In the genomic region with DNA sequence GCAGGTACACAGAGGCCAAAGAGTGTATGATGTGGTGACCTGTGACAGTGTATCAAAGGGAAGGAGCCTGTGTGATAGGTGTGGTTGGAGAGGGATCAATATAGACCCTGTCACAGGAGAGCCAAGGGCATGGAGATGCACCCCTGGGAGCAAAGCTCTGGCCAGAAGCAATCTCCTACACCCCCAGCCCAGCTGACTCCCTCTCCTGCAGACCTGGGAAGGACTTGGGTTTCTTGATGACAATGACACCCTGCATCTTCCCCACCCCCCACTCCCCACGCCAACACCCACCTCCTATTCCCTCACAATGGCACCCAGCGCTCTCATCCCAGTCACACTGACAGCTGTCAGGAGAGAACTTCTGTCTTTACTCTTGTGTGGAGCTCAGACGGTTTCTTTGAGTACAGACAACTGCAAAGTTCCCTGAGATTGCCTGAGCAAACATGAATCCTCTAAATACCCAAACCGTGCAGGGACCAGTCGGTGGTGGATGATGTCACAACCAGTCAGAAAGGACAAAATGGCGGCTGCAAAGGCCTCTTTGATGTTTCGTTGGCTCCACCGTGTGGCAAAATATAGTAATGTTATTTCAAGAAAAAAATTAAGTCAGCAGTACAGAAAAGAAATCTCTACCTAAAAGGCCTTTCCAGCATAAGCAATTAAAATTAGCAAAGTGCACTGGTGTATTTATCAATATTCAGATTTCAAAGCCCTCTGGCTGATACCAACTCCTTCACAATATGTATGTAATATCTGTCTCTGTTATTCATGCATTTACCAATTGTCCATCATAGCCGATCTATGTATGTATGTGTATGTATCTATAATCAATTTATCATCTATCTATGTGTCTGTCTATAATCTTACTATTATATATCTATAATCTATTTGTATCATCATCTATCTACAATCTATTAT, we compare ENCODE assay signal across 8 mouse cellular contexts. TPM values are rescaled to one million over a fixed set of nuclear protein-coding genes. Genes with fewer than 3 reads are reported as not detected.
A peak's percentile ranks its signal among the peaks of the same experiment; 100 is the strongest.
DNase-seq lines count a peak whose midpoint lies in the region; ATAC-seq lines count a peak whose summit lies in the region.

No protein-coding gene starts in this region.

- ATAC-seq in granulocyte monocyte progenitor cell, adult 5-6 weeks (replicated peaks; ENCODE audit: poor library complexity, severe bottlenecking): peak; percentile 73
- ATAC-seq in intestine, embryonic 16.5 days: peak; percentile 68
- peak; percentile 92 for ATAC-seq in megakaryocyte-erythroid progenitor cell, adult 5-6 weeks (replicated peaks; ENCODE audit: low FRiP score, low TSS enrichment, poor library complexity, severe bottlenecking)

- H3K27me3 ChIP-seq in intestine, embryonic 16.5 days (replicated peaks; ENCODE audit: control insufficient read depth, insufficient read depth, low read length): no peaks in the 10 kb centered on the region

- peak overlapping the region; percentile 68 for H3K9ac ChIP-seq in intestine, embryonic 16.5 days (ENCODE audit: low read depth, low read length)

- DNase-seq in urinary bladder, postnatal 14 days (ENCODE audit: low spot score): peak; percentile 72
- no peak for DNase-seq in urinary bladder, adult 18-20 months (ENCODE audit: low spot score in 2 of 2)
- peak; percentile 81 for DNase-seq in embryo, embryonic 11.5 days (ENCODE audit: low read depth, low spot score)
- peak; percentile 76 to 95 for DNase-seq in left cerebral cortex, postnatal 25 days (ENCODE audit: low spot score in 2 of 2)
- DNase-seq in right cerebral cortex, postnatal 36 days (ENCODE audit: low spot score in 2 of 2): peak; percentile 62 to 75

- no peaks in the 10 kb centered on the region for H3K9me3 ChIP-seq in intestine, embryonic 16.5 days (ENCODE audit: control insufficient read depth, low read length)

- peak overlapping the region; percentile 40 for H3K4me3 ChIP-seq in intestine, embryonic 16.5 days (ENCODE audit: low read length)

- 18% methylated on average over 9 of the region's 9 CpGs for WGBS in intestine, embryonic 16.5 days

- no peak overlapping the region for H3K27ac ChIP-seq in intestine, embryonic 16.5 days (ENCODE audit: low read length)

- intact Hi-C loops in left cerebral cortex, postnatal 25 days (cut with DNase I): loop anchor here (1.0 to 10.0 kb wide), 4 partner anchors 50 to 397 kb away; partner anchors contain the start of gene Degs1

- no peaks in the 10 kb centered on the region for H3K36me3 ChIP-seq in intestine, embryonic 16.5 days (ENCODE audit: control insufficient read depth, insufficient read depth, low read length)

- H3K4me2 ChIP-seq in intestine, embryonic 16.5 days (ENCODE audit: low read depth, low read length): peak overlapping the region; percentile 60

- H3K4me1 ChIP-seq in intestine, embryonic 16.5 days (ENCODE audit: control insufficient read depth, insufficient read depth, low read length): peaks cover 4% of the 10 kb centered on the region; the same call in 1 of the 2 replicates

RNA-seq across cellular contexts. Expression of gene Capn2, which starts 21.9 kb away (rescaled TPM):
- 5.2 and 18.1 TPM in 2 replicates for total RNA-seq in granulocyte monocyte progenitor cell, adult 5-6 weeks (2014; fragmentation: Nextera tagmentation)
- total RNA-seq in granulocyte monocyte progenitor cell, adult 5-6 weeks (2017): 8.6 and 9.0 TPM in 2 replicates
- polyA plus RNA-seq in intestine, embryonic 16.5 days (2015; fragmentation: Nextera tagmentation; extraction: Ambion mirVana): 74.8 and 77.0 TPM in 2 replicates
- 10 to 100 TPM; 52.9 to 61.4 TPM for total RNA-seq in left cerebral cortex, postnatal 25 days (2021)
- total RNA-seq in megakaryocyte-erythroid progenitor cell, adult 5-6 weeks (2014; fragmentation: Nextera tagmentation): 2.4 and 6.1 TPM in 2 replicates
- total RNA-seq in megakaryocyte-erythroid progenitor cell, adult 5-6 weeks (2017): 7.2 and 16.2 TPM in 2 replicates

RNA-seq across cellular contexts. Expression of gene Capn8, which starts 25.5 kb away (rescaled TPM):
- not detected in 2 replicates for total RNA-seq in granulocyte monocyte progenitor cell, adult 5-6 weeks (2014; fragmentation: Nextera tagmentation)
- total RNA-seq in granulocyte monocyte progenitor cell, adult 5-6 weeks (2017): not detected in 2 replicates
- 3.6 and 4.2 TPM in 2 replicates for polyA plus RNA-seq in intestine, embryonic 16.5 days (2015; fragmentation: Nextera tagmentation; extraction: Ambion mirVana)
- total RNA-seq in left cerebral cortex, postnatal 25 days (2021): not detected
- not detected in 2 replicates for total RNA-seq in megakaryocyte-erythroid progenitor cell, adult 5-6 weeks (2014; fragmentation: Nextera tagmentation)
- not detected in 2 replicates for total RNA-seq in megakaryocyte-erythroid progenitor cell, adult 5-6 weeks (2017)

Comparison
In these comparisons a context has a peak if more than half of its experiments do, and no peak if none do; other contexts are left out.
1. DNase-seq: peak in urinary bladder, postnatal 14 days (single experiment), embryo, embryonic 11.5 days (single experiment), left cerebral cortex, postnatal 25 days (2 of 2) and right cerebral cortex, postnatal 36 days (2 of 2); none in urinary bladder, adult 18-20 months (0 of 2).
2. Peak in every context shown above with its lines, with median percentiles within 50 percentile points of each other: ATAC-seq.